Mouse (Mus musculus) thymus, postnatal 0 days (tissue): Measurements from ENCODE around the gene Tmed3. TPM values are rescaled to one million over a fixed set of nuclear protein-coding genes. Genes with fewer than 3 reads are reported as not detected.

Source experiments
- DNase-seq: peaks from one replicate; pipeline ENCODE4 v3.0.0-alpha.2; 2015; ENCODE audit warnings: low spot score
- polyA plus RNA-seq: library from polyadenylated mRNA; unstranded; fragments of >200 nt; fragmentation: Nextera tagmentation; extraction: Ambion mirVana; gene quantifications from 2 replicates; pipeline ENCODE4 v1.2.1, GENCODE M21; 2015

Tmed3 gene
- polyA plus RNA-seq: 47.5 and 50.8 TPM in 2 replicates

GRCm38 (mm10) chr9:89704265-89705196, at the start of gene Tmed3:
TSS of gene Tmed3 (minus strand) at chr9:89705068.
- peak; percentile 93 for DNase-seq

- DNase-seq: no peak
Measured at GRCm38 (mm10) chr9:89740041-89740440, 35.2 kb upstream of the Tmed3 start.

- no peak for DNase-seq
Measured at GRCm38 (mm10) chr9:89738295-89738694, 33.4 kb upstream of the Tmed3 start, which contains the start of gene Ankrd34c. TSS of gene Ankrd34c (minus strand) at chr9:89738475.

- DNase-seq: no peak
Measured at GRCm38 (mm10) chr9:89737888-89738287, 33.0 kb upstream of the Tmed3 start.

GRCm38 (mm10) chr9:89736932-89737705, 32.3 kb upstream of the Tmed3 start:
- no peak for DNase-seq

GRCm38 (mm10) chr9:89706906-89707305, 2.0 kb upstream of the Tmed3 start:
- peak; percentile 47 for DNase-seq

GRCm38 (mm10) chr9:89705197-89705533, 297 bp upstream of the Tmed3 start:
- no peak for DNase-seq

- DNase-seq: no peak
Measured at GRCm38 (mm10) chr9:89700910-89701457, 3.9 kb downstream of the Tmed3 start.

GRCm38 (mm10) chr9:89695143-89695542, 9.7 kb downstream of the Tmed3 start:
- no peak for DNase-seq

GRCm38 (mm10) chr9:89693670-89694069, 11.2 kb downstream of the Tmed3 start:
- DNase-seq: no peak

- DNase-seq: no peak
Measured at GRCm38 (mm10) chr9:89689179-89689578, 15.7 kb downstream of the Tmed3 start.

GRCm38 (mm10) chr9:89687503-89688226, 17.2 kb downstream of the Tmed3 start:
- DNase-seq: peak; percentile 43

GRCm38 (mm10) chr9:89686262-89686661, 18.6 kb downstream of the Tmed3 start:
- no peak for DNase-seq

- DNase-seq: no peak
Measured at GRCm38 (mm10) chr9:89678974-89679373, 25.9 kb downstream of the Tmed3 start.

GRCm38 (mm10) chr9:89674014-89674618, 30.8 kb downstream of the Tmed3 start:
- peak; percentile 61 for DNase-seq

GRCm38 (mm10) chr9:89673402-89673801, 31.5 kb downstream of the Tmed3 start:
- no peak for DNase-seq

GRCm38 (mm10) chr9:89669878-89670277, 35.0 kb downstream of the Tmed3 start:
- DNase-seq: no peak

GRCm38 (mm10) chr9:89667306-89667942, 37.4 kb downstream of the Tmed3 start:
- peak; percentile 34 for DNase-seq

GRCm38 (mm10) chr9:89650913-89651312, 54.0 kb downstream of the Tmed3 start:
- no peak for DNase-seq
